Mouse (Mus musculus): ENCODE results near the gene Qrfp. TPM values are rescaled to one million over a fixed set of nuclear protein-coding genes. Genes with fewer than 3 reads are reported as not detected.

Gene Qrfp
- polyA plus RNA-seq, 1 experiment from 2014 or later, result 0.04 TPM

DNA sequence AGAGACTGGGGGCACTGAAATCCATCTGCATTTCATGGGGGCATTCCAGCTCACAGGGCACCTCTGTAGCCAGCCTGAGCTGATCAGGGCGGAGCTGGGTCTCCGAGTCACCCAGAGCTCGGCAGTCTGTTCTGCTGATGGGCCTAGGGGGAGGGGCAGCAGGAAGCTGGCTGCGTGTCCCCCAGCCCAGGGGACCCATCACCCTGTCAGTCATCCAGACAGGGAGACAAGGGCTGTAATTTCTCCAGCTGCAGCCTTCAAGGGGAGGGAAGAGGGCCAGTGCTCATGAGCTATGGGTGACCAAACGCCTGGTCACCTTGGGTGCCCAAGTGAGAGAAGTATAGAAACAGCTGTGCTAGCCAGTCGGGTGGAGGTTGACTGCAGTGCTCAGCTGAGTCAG is 26.6 kb upstream of the Qrfp start:
- WGBS, result 26% methylated on average over 6 of the region's 6 CpGs
- H3K4me1 ChIP-seq (replicated peaks), result no peaks in the 10 kb centered on the region
- no peak for ATAC-seq (replicated peaks; ENCODE audit: insufficient number of reproducible peaks, insufficient read depth, low FRiP score, low read depth)
- peaks cover 66% of the 10 kb centered on the region for H3K27me3 ChIP-seq
- H3K27ac ChIP-seq, result no peak overlapping the region
- no peak overlapping the region for H3K4me2 ChIP-seq
- H3K36me3 ChIP-seq, result no peaks in the 10 kb centered on the region
- H3K4me3 ChIP-seq, result no peak overlapping the region
- H3K9ac ChIP-seq, result no peak overlapping the region
- no peaks in the 10 kb centered on the region for H3K9me3 ChIP-seq (replicated peaks)

GRCm38 (mm10) chr2:31836091-31836490 is 25.7 kb upstream of the Qrfp start:
- no peak overlapping the region for H3K9ac ChIP-seq
- no peak overlapping the region for H3K27ac ChIP-seq

DNA sequence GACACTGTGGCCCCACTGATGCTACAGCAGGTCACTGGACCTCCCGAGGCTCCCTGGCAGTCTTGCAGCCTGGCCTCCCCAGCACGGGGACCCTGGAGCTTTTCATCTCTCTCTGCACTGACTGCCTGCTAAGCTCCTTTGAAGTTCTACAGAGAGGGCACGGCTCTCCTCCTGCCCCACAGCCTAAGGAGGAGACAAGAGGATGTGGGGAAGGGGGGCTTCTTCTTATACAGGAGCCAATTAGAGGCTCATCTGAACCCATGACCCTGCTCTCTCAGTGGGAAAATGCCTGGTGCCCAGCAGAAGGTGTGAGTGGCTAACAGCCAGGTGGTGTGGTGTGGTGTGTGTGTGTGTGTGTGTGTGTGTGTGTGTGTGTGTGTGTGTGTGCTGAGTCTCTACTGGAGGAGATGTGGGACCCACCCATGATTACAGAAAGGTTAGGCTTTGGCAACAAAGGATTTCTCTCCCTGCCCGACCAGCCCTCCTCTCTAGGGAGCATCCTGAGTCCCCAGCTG is 18.0 kb upstream of the Qrfp start:
- H3K27me3 ChIP-seq, result peaks cover 24% of the 10 kb centered on the region
- H3K4me3 ChIP-seq, result no peak overlapping the region
- peaks cover 8% of the 10 kb centered on the region for H3K4me1 ChIP-seq (replicated peaks)
- no peaks in the 10 kb centered on the region for H3K9me3 ChIP-seq (replicated peaks)
- no peaks in the 10 kb centered on the region for H3K36me3 ChIP-seq
- no peak for ATAC-seq (replicated peaks; ENCODE audit: insufficient number of reproducible peaks, insufficient read depth, low FRiP score, low read depth)
- H3K4me2 ChIP-seq, result no peak overlapping the region
- no peak overlapping the region for H3K9ac ChIP-seq
- WGBS, result 24% methylated on average over 4 of the region's 4 CpGs
- no peak overlapping the region for H3K27ac ChIP-seq

More at GRCm38 (mm10) chr2:31836091-31836490, 25.7 kb upstream of the Qrfp start:
- H3K4me1 ChIP-seq (replicated peaks), result no peaks in the 10 kb centered on the region
- H3K9me3 ChIP-seq (replicated peaks), result no peaks in the 10 kb centered on the region
- no peak overlapping the region for H3K4me3 ChIP-seq
- no peak for ATAC-seq (replicated peaks; ENCODE audit: insufficient number of reproducible peaks, insufficient read depth, low FRiP score, low read depth)
- H3K36me3 ChIP-seq, result no peaks in the 10 kb centered on the region
- H3K27me3 ChIP-seq, result peaks cover 57% of the 10 kb centered on the region
- WGBS, result 62% methylated on average over 10 of the region's 10 CpGs
- no peak overlapping the region for H3K4me2 ChIP-seq

DNA sequence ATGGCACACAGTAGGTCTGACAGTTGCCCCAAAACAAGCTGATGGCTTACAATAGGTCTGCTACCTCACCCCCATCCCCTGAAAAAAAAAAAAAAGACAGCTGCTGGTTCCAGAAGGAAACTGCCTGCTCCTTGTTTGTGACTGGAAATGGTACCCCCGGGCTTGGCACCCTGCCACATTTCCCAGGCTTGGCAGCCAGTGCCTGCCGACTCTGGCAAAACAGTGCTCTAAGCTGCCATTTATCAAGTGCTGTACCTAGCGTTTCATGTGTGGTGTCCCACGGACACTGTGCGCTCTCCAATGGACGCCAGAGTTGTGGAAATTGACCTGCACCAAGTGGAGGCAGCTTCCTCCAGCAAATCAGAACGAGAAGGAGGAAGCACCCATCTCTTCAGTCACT is 17.5 kb upstream of the Qrfp start:
- Histone ChIP-seq H3K4me3 (no peak overlapping the region), H3K9ac (no peak overlapping the region), H3K27ac (no peak overlapping the region), H3K9me3 (replicated peaks) (no peaks in the 10 kb centered on the region), H3K4me1 (replicated peaks) (peaks cover 13% of the 10 kb centered on the region), H3K27me3 (peaks cover 29% of the 10 kb centered on the region), H3K36me3 (no peaks in the 10 kb centered on the region), H3K4me2 (no peak overlapping the region)
- WGBS, result 36% methylated on average over 7 of the region's 7 CpGs
- no peak for ATAC-seq (replicated peaks; ENCODE audit: insufficient number of reproducible peaks, insufficient read depth, low FRiP score, low read depth)

GRCm38 (mm10) chr2:31826094-31827085 is 16.0 kb upstream of the Qrfp start:
- ATAC-seq (replicated peaks; ENCODE audit: insufficient number of reproducible peaks, insufficient read depth, low FRiP score, low read depth), result no peak
- H3K4me1 ChIP-seq (replicated peaks), result peaks cover 19% of the 10 kb centered on the region
- H3K9ac ChIP-seq, result no peak overlapping the region
- H3K27ac ChIP-seq, result no peak overlapping the region
- H3K4me2 ChIP-seq, result no peak overlapping the region
- no peaks in the 10 kb centered on the region for H3K9me3 ChIP-seq (replicated peaks)
- peaks cover 38% of the 10 kb centered on the region for H3K27me3 ChIP-seq
- no peaks in the 10 kb centered on the region for H3K36me3 ChIP-seq
- WGBS, result 86% methylated on average over 14 of the region's 14 CpGs
- H3K4me3 ChIP-seq, result no peak overlapping the region

DNA sequence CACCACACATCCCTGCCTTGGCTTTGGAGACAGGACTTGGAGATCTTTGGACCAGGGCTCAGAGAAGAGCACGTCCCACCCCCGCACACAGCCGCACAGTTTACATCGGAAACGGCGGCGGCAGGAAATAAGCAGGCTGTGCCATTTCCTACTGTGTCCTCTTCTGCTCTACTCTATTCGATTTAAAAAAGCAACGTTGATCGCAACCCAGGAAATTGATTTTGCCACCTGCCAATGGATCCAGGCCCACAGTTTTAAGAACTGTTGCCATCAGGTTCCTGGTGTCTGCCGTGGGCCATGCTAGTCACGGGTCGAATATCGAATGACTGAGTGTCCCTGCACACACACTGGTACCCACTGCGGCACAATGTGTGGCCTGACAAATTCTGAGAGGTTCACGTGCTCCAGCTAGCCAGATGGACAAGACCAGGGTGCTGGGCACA is 15.1 kb upstream of the Qrfp start:
- Histone ChIP-seq H3K36me3 (no peaks in the 10 kb centered on the region), H3K27me3 (peaks cover 46% of the 10 kb centered on the region), H3K4me3 (no peak overlapping the region), H3K4me1 (replicated peaks) (peaks cover 19% of the 10 kb centered on the region), H3K9me3 (replicated peaks) (no peaks in the 10 kb centered on the region), H3K9ac (no peak overlapping the region), H3K27ac (no peak overlapping the region), H3K4me2 (no peak overlapping the region)
- WGBS, result 77% methylated on average over 16 of the region's 16 CpGs
- no peak for ATAC-seq (replicated peaks; ENCODE audit: insufficient number of reproducible peaks, insufficient read depth, low FRiP score, low read depth)

GRCm38 (mm10) chr2:31823933-31824730 is 13.8 kb upstream of the Qrfp start:
- Histone ChIP-seq H3K36me3 (no peaks in the 10 kb centered on the region), H3K4me3 (no peak overlapping the region), H3K9me3 (replicated peaks) (no peaks in the 10 kb centered on the region), H3K9ac (no peak overlapping the region), H3K27me3 (peaks cover 50% of the 10 kb centered on the region), H3K27ac (no peak overlapping the region), H3K4me1 (replicated peaks) (peaks cover 19% of the 10 kb centered on the region), H3K4me2 (no peak overlapping the region)
- 77% methylated on average over 12 of the region's 15 CpGs for WGBS
- ATAC-seq (replicated peaks; ENCODE audit: insufficient number of reproducible peaks, insufficient read depth, low FRiP score, low read depth), result no peak

DNA sequence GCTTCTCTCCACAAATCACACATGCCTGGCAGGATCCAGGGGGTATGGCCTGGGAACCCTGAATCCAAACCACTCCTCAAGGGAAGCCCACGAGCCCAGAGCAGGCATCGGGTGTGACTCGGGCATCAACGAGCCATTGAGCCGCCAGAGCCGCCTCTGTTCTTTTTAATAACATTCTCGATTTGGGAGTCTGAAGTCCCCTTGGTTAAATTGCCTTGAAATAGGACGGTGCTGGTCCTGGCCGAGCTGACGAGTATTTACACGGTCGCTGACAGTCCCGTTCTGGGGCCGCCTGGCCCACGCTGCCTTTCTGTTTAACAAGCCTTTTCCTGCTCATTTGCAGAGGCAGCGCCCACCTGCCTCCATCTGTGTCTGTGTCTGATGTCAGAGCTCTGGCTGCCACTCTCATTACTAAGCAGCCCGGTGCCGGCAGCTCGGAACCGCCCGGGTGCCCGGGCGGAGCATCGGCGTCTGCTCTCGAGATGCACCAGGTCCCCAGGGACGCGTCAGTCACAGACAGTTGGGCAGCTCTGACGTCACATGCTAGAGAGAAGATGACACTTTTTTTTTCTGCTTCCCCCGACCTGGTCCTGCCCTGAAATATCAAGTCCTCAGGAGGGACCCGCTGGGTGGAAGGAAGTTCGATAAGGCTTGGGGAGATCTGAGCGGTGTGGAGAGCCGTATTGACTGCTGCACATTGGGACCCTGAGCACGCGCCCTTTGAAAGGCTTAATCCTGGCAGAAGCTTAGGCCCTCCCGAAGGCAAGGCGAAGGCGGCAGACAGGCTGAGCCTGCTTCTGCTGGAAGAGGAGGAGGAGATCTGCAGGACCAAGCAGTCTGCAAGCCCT is 12.4 kb upstream of the Qrfp start:
- ATAC-seq (replicated peaks; ENCODE audit: insufficient number of reproducible peaks, insufficient read depth, low FRiP score, low read depth), result no peak
- H3K4me1 ChIP-seq (replicated peaks), result peaks cover 13% of the 10 kb centered on the region
- H3K4me2 ChIP-seq, result peak overlapping the region; percentile 58
- peak overlapping the region; percentile 33 for H3K4me3 ChIP-seq
- WGBS, result 15% methylated on average over 39 of the region's 39 CpGs
- H3K27me3 ChIP-seq, result peaks cover 50% of the 10 kb centered on the region
- no peaks in the 10 kb centered on the region for H3K36me3 ChIP-seq
- no peak overlapping the region for H3K27ac ChIP-seq
- no peak overlapping the region for H3K9ac ChIP-seq
- H3K9me3 ChIP-seq (replicated peaks), result no peaks in the 10 kb centered on the region

DNA sequence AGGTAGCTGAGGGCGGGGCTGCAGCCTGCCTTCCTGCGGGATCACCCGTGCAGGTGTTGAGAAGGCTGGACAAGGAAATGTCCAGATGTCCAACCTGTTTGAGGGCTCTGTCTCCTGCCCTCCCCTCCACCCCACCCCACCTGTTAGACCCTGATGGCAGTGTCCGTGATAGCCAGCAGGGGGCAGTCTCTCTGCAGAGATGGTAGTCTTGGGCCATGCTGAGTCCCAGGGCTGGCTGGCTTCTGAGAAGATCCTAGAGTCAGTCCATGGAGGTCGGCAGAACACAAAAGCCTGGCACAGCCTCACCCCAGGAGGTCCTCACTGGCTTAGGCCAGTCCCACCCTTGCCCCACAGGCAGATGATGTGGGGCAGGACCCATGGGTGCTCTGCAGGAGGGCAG is 5.0 kb upstream of the Qrfp start:
- Histone ChIP-seq H3K4me1 (replicated peaks) (no peaks in the 10 kb centered on the region; the same call in 1 of the 2 replicates), H3K4me2 (no peak overlapping the region), H3K36me3 (no peaks in the 10 kb centered on the region), H3K9me3 (replicated peaks) (no peaks in the 10 kb centered on the region), H3K27ac (no peak overlapping the region), H3K9ac (no peak overlapping the region), H3K27me3 (peaks cover 35% of the 10 kb centered on the region; the same call in 1 of the 2 replicates), H3K4me3 (no peak overlapping the region)
- 24% methylated on average over 5 of the region's 5 CpGs for WGBS
- no peak for ATAC-seq (replicated peaks; ENCODE audit: insufficient number of reproducible peaks, insufficient read depth, low FRiP score, low read depth)

GRCm38 (mm10) chr2:31814699-31815098 is 4.3 kb upstream of the Qrfp start:
- Histone ChIP-seq H3K36me3 (no peaks in the 10 kb centered on the region), H3K9ac (no peak overlapping the region), H3K27ac (no peak overlapping the region), H3K27me3 (0 out of 2 replicates have a peak, but pooled peaks cover 32% of the 10 kb centered on the region), H3K4me1 (replicated peaks) (peaks cover 4% of the 10 kb centered on the region; the same call in 1 of the 2 replicates), H3K4me3 (no peak overlapping the region), H3K4me2 (no peak overlapping the region), H3K9me3 (replicated peaks) (no peaks in the 10 kb centered on the region)
- ATAC-seq (replicated peaks; ENCODE audit: insufficient number of reproducible peaks, insufficient read depth, low FRiP score, low read depth), result no peak
- WGBS, result 55% methylated on average over 7 of the region's 7 CpGs

Measured in heart, embryonic 15.5 days (tissue).